Mouse (Mus musculus): ENCODE data around the gene Fam136a.
"Not testable (repeated sequence)": the region's sequence is repeated elsewhere in the genome, so short reads cannot be mapped to it uniquely, and the experiment has no call there.

DNA sequence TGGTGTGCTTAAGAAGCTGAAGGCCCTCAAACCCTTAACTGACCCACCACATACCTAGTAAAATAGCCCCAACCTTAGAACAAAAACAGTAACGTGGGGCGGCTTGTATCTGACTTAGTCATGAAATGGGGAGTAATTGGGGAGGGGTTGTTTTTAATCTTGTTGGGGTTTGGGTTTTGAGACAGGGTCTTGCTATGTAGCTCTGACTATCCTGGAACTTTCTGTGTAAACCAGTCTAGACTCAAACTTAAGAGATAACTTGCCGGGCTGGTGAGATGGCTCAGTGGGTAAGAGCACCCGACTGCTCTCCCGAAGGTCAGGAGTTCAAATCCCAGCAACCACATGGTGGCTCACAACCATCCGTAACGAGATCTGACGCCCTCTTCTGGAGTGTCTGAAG, 14.7 kb downstream of the Fam136a start:
- not testable (repeated sequence) for TF ChIP-seq CTCF, EP300 (IDR thresholded peaks at IDR 0.05; ENCODE audit: low read depth)

Measured in liver, postnatal 0 days (tissue).